Mouse (Mus musculus) MEL (cell line): ENCODE measurements around the gene Nthl1. TPM values are rescaled to one million over a fixed set of nuclear protein-coding genes. Genes with fewer than 3 reads are reported as not detected.

ENCODE experiments used
- DNase-seq: peaks from one replicate; pipeline ENCODE4 v3.0.0; 2011; ENCODE audit warnings: low read depth, low spot score
- H3K27ac ChIP-seq: 2 replicates; pipeline ENCODE4 v1.5.1; 2012; ENCODE audit warnings: low read depth, mild to moderate bottlenecking, control low read depth, low read length, moderate library complexity; ENCODE audit not compliant: control insufficient read depth
- H3K27me3 ChIP-seq, 2 experiments: fragments of 150-350 bp in 1 of 2; sonication (generic) in 1 of 2; 2 replicates each; pipeline ENCODE4 v1.6.1; 2012; ENCODE audit warnings: low read length in 2 of 2, mild to moderate bottlenecking in 2 of 2, improper control_type of control experiment in 1 of 2, moderate library complexity in 1 of 2; ENCODE audit not compliant: insufficient read depth in 2 of 2, control insufficient read depth in 1 of 2
- H3K36me3 ChIP-seq, 2 experiments: 2 replicates each; pipeline ENCODE4 v1.6.1; 2012 to 2014; ENCODE audit warnings: low read length in 2 of 2, improper control_type of control experiment in 1 of 2, inconsistent platforms in 1 of 2, mild to moderate bottlenecking in 1 of 2; ENCODE audit not compliant: insufficient read depth in 2 of 2, control insufficient read depth in 1 of 2
- H3K4me1 ChIP-seq, 2 experiments: fragments of 150-350 bp in 1 of 2; sonication (generic) in 1 of 2; 2 replicates each; pipeline ENCODE4 v1.6.1; 2012; ENCODE audit warnings: low read length in 2 of 2, improper control_type of control experiment in 1 of 2, mild to moderate bottlenecking in 1 of 2; ENCODE audit not compliant: insufficient read depth in 2 of 2, control insufficient read depth in 1 of 2
- H3K4me3 ChIP-seq, 2 experiments: fragments of 150-350 bp in 1 of 2; sonication (generic) in 1 of 2; 2 replicates each; pipeline ENCODE4 v1.5.1; 2012; ENCODE audit warnings: low read depth in 2 of 2, low read length in 2 of 2, mild to moderate bottlenecking in 2 of 2, moderate library complexity in 2 of 2, control low read depth in 1 of 2, improper control_type of control experiment in 1 of 2; ENCODE audit not compliant: control insufficient read depth in 1 of 2, insufficient read depth in 1 of 2
- H3K79me2 ChIP-seq: 2 replicates; pipeline ENCODE4 v1.6.1; 2012; ENCODE audit warnings: mild to moderate bottlenecking, low read length, moderate library complexity; ENCODE audit not compliant: control insufficient read depth, poor library complexity, insufficient read depth
- H3K9ac ChIP-seq: 2 replicates; pipeline ENCODE4 v1.6.1; 2012; ENCODE audit warnings: low read depth, mild to moderate bottlenecking, control low read depth, low read length, moderate library complexity; ENCODE audit not compliant: control insufficient read depth, poor library complexity, severe bottlenecking
- H3K9me3 ChIP-seq: fragments of 150-350 bp; sonication (generic); replicated peaks from 2 replicates; pipeline ENCODE4 v1.6.1; 2012; ENCODE audit warnings: mild to moderate bottlenecking, low read length, improper control_type of control experiment, moderate library complexity; ENCODE audit not compliant: insufficient read depth
- CHD2 ChIP-seq: IDR thresholded peaks from 2 replicates; pipeline ENCODE4 v1.6.1; 2011; ENCODE audit warnings: low read length, improper control_type of control experiment
- CTCF ChIP-seq, 3 experiments: IDR thresholded peaks in 2 of 3; conservative IDR thresholded peaks in 1 of 3; 2 replicates each; pipeline ENCODE4 v1.5.1; 2011 to 2012; ENCODE audit warnings: low read length in 3 of 3, low read depth in 2 of 3, mild to moderate bottlenecking in 2 of 3, improper control_type of control experiment in 1 of 3, inconsistent platforms in 1 of 3, mixed read lengths in 1 of 3, moderate library complexity in 1 of 3; ENCODE audit not compliant: control insufficient read depth in 1 of 3, insufficient read depth in 1 of 3, poor library complexity in 1 of 3, severe bottlenecking in 1 of 3
- E2F4 ChIP-seq: IDR thresholded peaks from 2 replicates; pipeline ENCODE4 v1.6.1; 2011; ENCODE audit warnings: low read depth, low read length, improper control_type of control experiment, borderline replicate concordance
- ELF1 ChIP-seq: IDR thresholded peaks from 2 replicates; pipeline ENCODE4 v1.6.1; 2014; ENCODE audit warnings: low read depth, mild to moderate bottlenecking, inconsistent platforms, low read length, improper control_type of control experiment, moderate library complexity
- ETS1 ChIP-seq: IDR thresholded peaks from 2 replicates; pipeline ENCODE4 v1.6.1; 2012; ENCODE audit warnings: low read depth, mild to moderate bottlenecking, inconsistent platforms, low read length, improper control_type of control experiment, moderate library complexity
- GABPA ChIP-seq: IDR thresholded peaks from 2 replicates; pipeline ENCODE4 v1.6.1; 2012; ENCODE audit warnings: low read depth, mild to moderate bottlenecking, inconsistent platforms, low read length, improper control_type of control experiment, moderate library complexity
- GATA1 ChIP-seq: IDR thresholded peaks from 2 replicates; pipeline ENCODE4 v1.6.1; 2011; ENCODE audit warnings: low read depth, low read length, improper control_type of control experiment
- HCFC1 ChIP-seq: IDR thresholded peaks from 2 replicates; pipeline ENCODE4 v1.6.1; 2012; ENCODE audit warnings: low read depth, mild to moderate bottlenecking, inconsistent platforms, low read length, improper control_type of control experiment, moderate library complexity
- JUND ChIP-seq: IDR thresholded peaks from 2 replicates; pipeline ENCODE4 v1.6.1; 2011; ENCODE audit warnings: low read depth, mild to moderate bottlenecking, improper control_type of control experiment, low read length
- KAT2A ChIP-seq: conservative IDR thresholded peaks from 2 replicates; pipeline ENCODE4 v1.6.1; 2012; ENCODE audit warnings: low read depth, low read length, improper control_type of control experiment, inconsistent platforms
- MAFK ChIP-seq: IDR thresholded peaks from 2 replicates; pipeline ENCODE4 v1.6.1; 2011; ENCODE audit warnings: low read depth, mild to moderate bottlenecking, low read length, improper control_type of control experiment, borderline replicate concordance
- MEF2A ChIP-seq: IDR thresholded peaks from 2 replicates; pipeline ENCODE4 v1.6.1; 2014; ENCODE audit warnings: low read depth, mild to moderate bottlenecking, inconsistent platforms, low read length, improper control_type of control experiment; ENCODE audit not compliant: poor library complexity, insufficient replicate concordance, severe bottlenecking; ENCODE audit errors: extremely low read depth
- MXI1 ChIP-seq: IDR thresholded peaks from 2 replicates; pipeline ENCODE4 v1.6.1; 2011; ENCODE audit warnings: mild to moderate bottlenecking, low read depth, low read length, improper control_type of control experiment
- MYC ChIP-seq: IDR thresholded peaks from 2 replicates; pipeline ENCODE4 v1.6.1; 2011; ENCODE audit warnings: low read depth, mild to moderate bottlenecking, low read length, improper control_type of control experiment, moderate library complexity
- NRF1 ChIP-seq: IDR thresholded peaks from 2 replicates; pipeline ENCODE4 v1.6.1; 2014; ENCODE audit warnings: low read depth, mild to moderate bottlenecking, inconsistent platforms, low read length, improper control_type of control experiment, moderate library complexity; ENCODE audit not compliant: poor library complexity, insufficient read depth, severe bottlenecking
- POLR2A ChIP-seq, 2 experiments: IDR thresholded peaks; 2 replicates each; pipeline ENCODE4 v1.6.1; 2011 to 2012; ENCODE audit warnings: low read length in 2 of 2, mild to moderate bottlenecking in 2 of 2, control low read depth in 1 of 2, improper control_type of control experiment in 1 of 2, low read depth in 1 of 2, moderate library complexity in 1 of 2; ENCODE audit not compliant: control insufficient read depth in 1 of 2, insufficient read depth in 1 of 2, poor library complexity in 1 of 2
- RAD21 ChIP-seq: IDR thresholded peaks from 2 replicates; pipeline ENCODE4 v1.6.1; 2011; ENCODE audit warnings: mild to moderate bottlenecking, low read depth, low read length, improper control_type of control experiment
- RCOR1 ChIP-seq: IDR thresholded peaks from 2 replicates; pipeline ENCODE4 v1.6.1; 2012; ENCODE audit warnings: low read depth, mild to moderate bottlenecking, inconsistent platforms, low read length, improper control_type of control experiment
- SIN3A ChIP-seq: IDR thresholded peaks from 2 replicates; pipeline ENCODE4 v1.6.1; 2012; ENCODE audit warnings: low read length, improper control_type of control experiment, inconsistent platforms
- SMC3 ChIP-seq: IDR thresholded peaks from 2 replicates; pipeline ENCODE4 v1.6.1; 2011; ENCODE audit warnings: low read depth, low read length, improper control_type of control experiment
- TAL1 ChIP-seq: IDR thresholded peaks from 2 replicates; pipeline ENCODE4 v1.6.1; 2012; ENCODE audit warnings: mild to moderate bottlenecking, inconsistent platforms, low read length, moderate library complexity, mixed read lengths
- TBP ChIP-seq: IDR thresholded peaks from 2 replicates; pipeline ENCODE4 v1.8.0; 2011; ENCODE audit warnings: low read depth, low read length, improper control_type of control experiment
- TCF12 ChIP-seq: IDR thresholded peaks from 2 replicates; pipeline ENCODE4 v1.6.1; 2014; ENCODE audit warnings: low read depth, mild to moderate bottlenecking, inconsistent platforms, low read length, improper control_type of control experiment, moderate library complexity
- UBTF ChIP-seq: IDR thresholded peaks from 2 replicates; pipeline ENCODE4 v1.6.1; 2012; ENCODE audit warnings: low read depth, mild to moderate bottlenecking, inconsistent platforms, low read length, improper control_type of control experiment, moderate library complexity, borderline replicate concordance; ENCODE audit not compliant: insufficient read depth
- USF2 ChIP-seq, 2 experiments: IDR thresholded peaks; 2 replicates each; pipeline ENCODE4 v1.6.1; 2011 to 2012; ENCODE audit warnings: improper control_type of control experiment in 2 of 2, low read length in 2 of 2, borderline replicate concordance in 1 of 2, inconsistent platforms in 1 of 2, low read depth in 1 of 2, mild to moderate bottlenecking in 1 of 2; ENCODE audit not compliant: insufficient read depth in 1 of 2
- ZMIZ1 ChIP-seq: IDR thresholded peaks from 2 replicates; pipeline ENCODE4 v1.6.1; 2012; ENCODE audit warnings: low read depth, mild to moderate bottlenecking, inconsistent platforms, low read length, improper control_type of control experiment, moderate library complexity
- ZNF384 ChIP-seq: IDR thresholded peaks from 2 replicates; pipeline ENCODE4 v1.6.1; 2012; ENCODE audit warnings: low read depth, mild to moderate bottlenecking, inconsistent platforms, low read length, improper control_type of control experiment
- polyA plus RNA-seq, 2 experiments: library from polyadenylated mRNA; stranded (reverse) in 1 of 2; unstranded in 1 of 2; fragments of >175 nt in 1 of 2; fragments of >200 nt in 1 of 2; gene quantifications; 2 replicates each; pipeline versions ENCODE4 v1.2.1 to v1.2.4; 2012; ENCODE audit warnings: low replicate concordance in 2 of 2, low read depth in 1 of 2; ENCODE audit not compliant: insufficient read length in 2 of 2, insufficient read depth in 1 of 2, missing spikeins in 1 of 2
- total RNA-seq: library from RNA; depleted of rRNA; stranded (reverse); fragments of 300-350 nt; gene quantifications from 2 replicates; pipeline ENCODE4 v1.2.3, GENCODE M21; 2012

Gene Nthl1
- total and polyA plus RNA-seq, 3 experiments = 31.4 to 262 (median 32.0) TPM

DNA sequence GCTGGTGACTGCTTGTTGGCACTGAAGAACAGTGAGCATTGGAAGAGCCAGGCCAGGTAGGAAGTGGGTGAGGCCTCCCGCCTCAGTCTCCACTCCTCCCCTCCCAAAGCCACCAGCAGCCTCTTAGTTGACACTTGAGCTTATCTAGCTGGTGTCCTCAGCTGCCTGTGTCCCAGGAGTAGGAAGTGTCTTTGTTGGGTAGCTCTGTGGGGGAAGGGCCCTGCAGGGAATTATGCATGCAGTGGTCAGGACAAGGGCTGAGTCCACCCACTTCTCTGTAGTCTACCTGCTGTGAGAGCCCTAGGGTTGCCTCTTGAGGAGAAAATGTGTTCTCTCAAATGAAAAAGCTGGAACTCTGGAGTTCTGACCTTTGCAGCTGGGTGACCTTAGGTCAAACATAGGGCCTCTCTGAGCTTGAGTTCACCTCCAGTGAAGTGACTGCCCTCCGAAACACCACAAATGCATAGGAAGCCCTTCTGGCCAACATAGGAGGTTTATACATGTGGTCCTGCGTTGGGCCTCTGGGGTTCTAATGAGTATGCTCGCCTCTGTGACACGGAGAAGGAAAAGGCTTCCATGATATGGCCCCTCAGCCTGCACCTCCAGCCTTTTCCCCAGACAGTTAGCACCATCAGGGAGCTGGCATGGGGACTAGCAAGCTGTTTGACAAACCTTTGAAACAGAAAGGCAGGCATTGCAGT, 4.5 kb downstream of the Nthl1 start:
- Histone ChIP-seq H3K9me3 (no peaks in the 10 kb centered on the region), H3K4me3 (no peak overlapping the region), H3K27me3 (no peaks in the 10 kb centered on the region), H3K79me2 (peaks cover 3% of the 10 kb centered on the region; the same call in 1 of the 2 replicates), H3K4me1 (peaks cover 9 to 11% of the 10 kb centered on the region in 2 experiments), H3K9ac (no peak overlapping the region), H3K27ac (no peak overlapping the region), H3K36me3 (peaks cover 0 to 5% of the 10 kb centered on the region in 2 experiments; a peak in 2 of 4 replicates)
- no peak for DNase-seq
- TF ChIP-seq GATA1 (no peak), GABPA (no peak), MAFK (no peak), SMC3 (no peak), RAD21 (no peak), TCF12 (no peak), ZNF384 (no peak), MEF2A (no peak), HCFC1 (no peak), RCOR1 (no peak), TBP (no peak), ETS1 (no peak), POLR2A (IDR thresholded peaks at IDR 0.05; ENCODE audit: control insufficient read depth in 1 of 2, insufficient read depth in 1 of 2, low read depth in 1 of 2, low read length in 2 of 2, poor library complexity in 1 of 2) (no peak), UBTF (no peak), CTCF (IDR thresholded peaks at IDR 0.05 in 2 of 3, conservative IDR thresholded peaks at IDR 0.05 in 1 of 3; ENCODE audit: control insufficient read depth in 1 of 3, insufficient read depth in 1 of 3, low read depth in 2 of 3, low read length in 3 of 3, poor library complexity in 1 of 3, severe bottlenecking in 1 of 3) (no peak), TAL1 (no peak), NRF1 (no peak)

DNA sequence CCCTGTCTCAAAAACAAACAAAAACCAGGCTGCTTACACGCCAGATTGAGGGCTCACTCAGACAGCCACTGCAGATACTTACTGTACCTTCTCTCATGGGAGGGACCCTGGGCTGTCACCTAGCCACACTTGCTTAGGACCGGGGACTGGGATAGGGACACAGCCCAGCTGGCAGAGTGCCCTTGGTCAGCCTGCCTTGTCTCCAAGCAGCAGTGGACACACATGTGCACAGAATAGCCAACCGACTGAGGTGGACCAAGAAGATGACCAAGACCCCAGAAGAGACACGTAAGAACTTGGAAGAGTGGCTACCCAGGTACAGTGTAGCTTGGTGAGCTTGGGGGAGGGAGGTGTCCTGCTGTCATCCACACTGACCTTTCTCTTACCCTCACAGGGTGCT, 5.7 kb downstream of the Nthl1 start:
- peaks cover 0 to 5% of the 10 kb centered on the region in 2 experiments; a peak in 2 of 4 replicates for H3K36me3 ChIP-seq

More for the DNA sequence above, 5.7 kb downstream of the Nthl1 start:
- H3K27me3 ChIP-seq = no peaks in the 10 kb centered on the region
- no peak overlapping the region for H3K27ac ChIP-seq
- H3K9me3 ChIP-seq = no peaks in the 10 kb centered on the region
- peaks cover 8 to 9% of the 10 kb centered on the region in 2 experiments for H3K4me1 ChIP-seq
- peaks cover under 1% of the 10 kb centered on the region; the same call in 1 of the 2 replicates for H3K79me2 ChIP-seq
- no peak overlapping the region for H3K4me3 ChIP-seq
- no peak for DNase-seq
- no peak overlapping the region for H3K9ac ChIP-seq
- TF ChIP-seq MYC = no peak
- TF ChIP-seq ELF1 = no peak
- TF ChIP-seq CHD2 = no peak
- TF ChIP-seq POLR2A (IDR thresholded peaks at IDR 0.05; ENCODE audit: control insufficient read depth in 1 of 2, insufficient read depth in 1 of 2, low read depth in 1 of 2, low read length in 2 of 2, poor library complexity in 1 of 2) = no peak
- TF ChIP-seq KAT2A = no peak
- no peak for TF ChIP-seq RCOR1
- no peak for TF ChIP-seq TCF12
- TF ChIP-seq MXI1 = no peak
- TF ChIP-seq USF2 (IDR thresholded peaks at IDR 0.05; ENCODE audit: borderline replicate concordance in 1 of 2, insufficient read depth in 1 of 2, low read depth in 1 of 2, low read length in 2 of 2) = no peak
- no peak for TF ChIP-seq E2F4
- no peak for TF ChIP-seq ZMIZ1
- no peak for TF ChIP-seq SIN3A
- no peak for TF ChIP-seq JUND
- TF ChIP-seq MAFK = no peak
- TF ChIP-seq ZNF384 = no peak
